Mouse (Mus musculus) MEL (cell line): Measurements from ENCODE around the gene Gtf2a1.

Experiments used
- CTCF ChIP-seq, 3 experiments: IDR thresholded peaks in 2 of 3; conservative IDR thresholded peaks in 1 of 3; 2 replicates each; pipeline ENCODE4 v1.5.1; 2011 to 2012; ENCODE audit warnings: low read length in 3 of 3, low read depth in 2 of 3, mild to moderate bottlenecking in 2 of 3, improper control_type of control experiment in 1 of 3, inconsistent platforms in 1 of 3, mixed read lengths in 1 of 3, moderate library complexity in 1 of 3; ENCODE audit not compliant: control insufficient read depth in 1 of 3, insufficient read depth in 1 of 3, poor library complexity in 1 of 3, severe bottlenecking in 1 of 3
- E2F4 ChIP-seq: IDR thresholded peaks from 2 replicates; pipeline ENCODE4 v1.6.1; 2011; ENCODE audit warnings: low read depth, low read length, improper control_type of control experiment, borderline replicate concordance
- ELF1 ChIP-seq: IDR thresholded peaks from 2 replicates; pipeline ENCODE4 v1.6.1; 2014; ENCODE audit warnings: low read depth, mild to moderate bottlenecking, inconsistent platforms, low read length, improper control_type of control experiment, moderate library complexity
- EP300 ChIP-seq, 2 experiments: IDR thresholded peaks; 2 replicates each; pipeline ENCODE4 v1.6.1; 2011; ENCODE audit warnings: improper control_type of control experiment in 2 of 2, low read length in 2 of 2, low read depth in 1 of 2, mild to moderate bottlenecking in 1 of 2
- HCFC1 ChIP-seq: IDR thresholded peaks from 2 replicates; pipeline ENCODE4 v1.6.1; 2012; ENCODE audit warnings: low read depth, mild to moderate bottlenecking, inconsistent platforms, low read length, improper control_type of control experiment, moderate library complexity
- KAT2A ChIP-seq: conservative IDR thresholded peaks from 2 replicates; pipeline ENCODE4 v1.6.1; 2012; ENCODE audit warnings: low read depth, low read length, improper control_type of control experiment, inconsistent platforms
- MAX ChIP-seq: IDR thresholded peaks from 2 replicates; pipeline ENCODE4 v1.6.1; 2011; ENCODE audit warnings: low read length, improper control_type of control experiment
- MAZ ChIP-seq: IDR thresholded peaks from 2 replicates; pipeline ENCODE4 v1.6.1; 2012; ENCODE audit warnings: low read depth, mild to moderate bottlenecking, inconsistent platforms, low read length, improper control_type of control experiment
- NRF1 ChIP-seq: IDR thresholded peaks from 2 replicates; pipeline ENCODE4 v1.6.1; 2014; ENCODE audit warnings: low read depth, mild to moderate bottlenecking, inconsistent platforms, low read length, improper control_type of control experiment, moderate library complexity; ENCODE audit not compliant: poor library complexity, insufficient read depth, severe bottlenecking
- POLR2A ChIP-seq, 2 experiments: IDR thresholded peaks; 2 replicates each; pipeline ENCODE4 v1.6.1; 2011 to 2012; ENCODE audit warnings: low read length in 2 of 2, mild to moderate bottlenecking in 2 of 2, control low read depth in 1 of 2, improper control_type of control experiment in 1 of 2, low read depth in 1 of 2, moderate library complexity in 1 of 2; ENCODE audit not compliant: control insufficient read depth in 1 of 2, insufficient read depth in 1 of 2, poor library complexity in 1 of 2
- POLR2AphosphoS2 ChIP-seq: IDR thresholded peaks from 2 replicates; pipeline ENCODE4 v1.6.1; 2011; ENCODE audit warnings: low read length, improper control_type of control experiment
- POLR2AphosphoS5 ChIP-seq: IDR thresholded peaks from 2 replicates; pipeline ENCODE4 v1.6.1; 2012; ENCODE audit warnings: low read depth, borderline replicate concordance, mild to moderate bottlenecking, inconsistent platforms, low read length, moderate library complexity, mixed read lengths
- ZC3H11A ChIP-seq: IDR thresholded peaks from 2 replicates; pipeline ENCODE4 v1.6.1; 2012; ENCODE audit warnings: low read depth, mild to moderate bottlenecking, inconsistent platforms, low read length, improper control_type of control experiment
- ZKSCAN1 ChIP-seq: IDR thresholded peaks from 2 replicates; pipeline ENCODE4 v1.6.1; 2012; ENCODE audit warnings: low read depth, mild to moderate bottlenecking, inconsistent platforms, low read length, improper control_type of control experiment, moderate library complexity

DNA sequence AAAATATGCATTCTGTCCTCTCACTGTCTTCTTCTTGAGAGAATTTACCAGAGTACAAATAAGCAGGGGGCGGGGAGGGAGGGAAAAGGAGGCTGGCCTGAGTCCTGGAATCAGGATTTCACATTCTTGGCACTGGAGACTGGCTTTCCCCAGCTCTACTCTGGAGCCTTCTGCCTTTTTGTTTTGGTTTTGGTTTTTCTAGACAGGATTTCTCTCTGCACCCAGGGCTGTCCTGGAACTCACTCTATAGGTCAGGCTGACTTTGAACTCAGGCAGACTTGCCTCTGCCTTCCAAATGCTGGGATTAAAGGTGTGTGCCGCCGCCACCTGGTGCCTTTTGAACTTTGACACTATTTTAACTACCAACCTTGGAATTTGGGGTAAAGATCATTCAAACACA is 48.1 kb upstream of the Gtf2a1 start:
- no peak for TF ChIP-seq MAX
- no peak for TF ChIP-seq CTCF (IDR thresholded peaks at IDR 0.05 in 2 of 3, conservative IDR thresholded peaks at IDR 0.05 in 1 of 3; ENCODE audit: control insufficient read depth in 1 of 3, insufficient read depth in 1 of 3, low read depth in 2 of 3, low read length in 3 of 3, poor library complexity in 1 of 3, severe bottlenecking in 1 of 3)
- TF ChIP-seq POLR2AphosphoS2 = no peak
- TF ChIP-seq POLR2AphosphoS5 = no peak
- TF ChIP-seq ZKSCAN1 = no peak
- no peak for TF ChIP-seq E2F4
- no peak for TF ChIP-seq EP300 (IDR thresholded peaks at IDR 0.05; ENCODE audit: low read depth in 1 of 2, low read length in 2 of 2)
- TF ChIP-seq POLR2A (IDR thresholded peaks at IDR 0.05; ENCODE audit: control insufficient read depth in 1 of 2, insufficient read depth in 1 of 2, low read depth in 1 of 2, low read length in 2 of 2, poor library complexity in 1 of 2) = no peak
- no peak for TF ChIP-seq NRF1
- TF ChIP-seq KAT2A = no peak
- TF ChIP-seq ELF1 = no peak
- TF ChIP-seq ZC3H11A = no peak
- no peak for TF ChIP-seq MAZ
- no peak for TF ChIP-seq HCFC1
